Mouse (Mus musculus) gastrocnemius, adult 18-20 months (tissue): ENCODE measurements around the gene Irf3. TPM values are rescaled to one million over a fixed set of nuclear protein-coding genes. Genes with fewer than 3 reads are reported as not detected.

Experiments used
- DNase-seq: peaks from one replicate; pipeline ENCODE4 v3.0.0; 2021; ENCODE audit warnings: low spot score
- total RNA-seq, 2 experiments: library from RNA; stranded (reverse); gene quantifications; 2 replicates each; pipeline ENCODE4 v1.2.3; 2021

Irf3 gene
- total RNA-seq, 2 experiments from 2014 or later, result 15.0 to 19.1 TPM

DNA sequence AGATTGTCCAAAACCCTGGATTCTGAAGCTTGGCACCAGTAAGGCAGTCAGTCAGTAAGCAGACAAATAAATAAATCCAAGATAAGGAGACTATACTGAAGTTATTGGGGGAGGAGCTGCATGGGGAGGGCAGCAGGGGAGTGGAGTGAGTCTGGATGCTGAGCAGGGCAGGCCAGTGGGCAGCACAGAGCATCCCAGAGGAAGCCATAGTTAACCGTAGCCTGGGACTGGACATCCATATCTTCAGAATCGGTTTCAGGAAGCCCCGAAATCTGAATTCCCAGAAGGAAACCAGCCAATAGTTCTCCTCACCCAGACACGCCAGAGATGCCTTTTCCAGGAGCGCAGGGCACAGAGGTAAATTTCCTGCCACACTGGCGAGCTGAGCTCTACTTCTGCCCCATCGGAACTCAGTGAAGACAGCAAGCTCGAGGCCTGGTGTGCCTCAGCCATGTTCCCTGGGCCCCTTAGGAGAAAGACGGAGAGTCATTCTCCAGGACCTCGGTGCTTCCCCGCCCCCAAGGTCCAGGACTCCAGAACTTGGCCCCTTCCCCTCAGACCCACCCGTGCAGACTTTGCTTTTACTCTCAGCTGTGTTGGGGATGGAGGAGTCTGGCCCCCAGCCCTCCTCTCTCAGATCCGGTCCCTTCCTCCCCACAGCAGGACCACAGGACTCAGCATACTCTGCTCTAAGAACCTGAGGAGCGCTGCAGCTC lies 23.9 kb upstream of the Irf3 start:
- no peak for DNase-seq

DNA sequence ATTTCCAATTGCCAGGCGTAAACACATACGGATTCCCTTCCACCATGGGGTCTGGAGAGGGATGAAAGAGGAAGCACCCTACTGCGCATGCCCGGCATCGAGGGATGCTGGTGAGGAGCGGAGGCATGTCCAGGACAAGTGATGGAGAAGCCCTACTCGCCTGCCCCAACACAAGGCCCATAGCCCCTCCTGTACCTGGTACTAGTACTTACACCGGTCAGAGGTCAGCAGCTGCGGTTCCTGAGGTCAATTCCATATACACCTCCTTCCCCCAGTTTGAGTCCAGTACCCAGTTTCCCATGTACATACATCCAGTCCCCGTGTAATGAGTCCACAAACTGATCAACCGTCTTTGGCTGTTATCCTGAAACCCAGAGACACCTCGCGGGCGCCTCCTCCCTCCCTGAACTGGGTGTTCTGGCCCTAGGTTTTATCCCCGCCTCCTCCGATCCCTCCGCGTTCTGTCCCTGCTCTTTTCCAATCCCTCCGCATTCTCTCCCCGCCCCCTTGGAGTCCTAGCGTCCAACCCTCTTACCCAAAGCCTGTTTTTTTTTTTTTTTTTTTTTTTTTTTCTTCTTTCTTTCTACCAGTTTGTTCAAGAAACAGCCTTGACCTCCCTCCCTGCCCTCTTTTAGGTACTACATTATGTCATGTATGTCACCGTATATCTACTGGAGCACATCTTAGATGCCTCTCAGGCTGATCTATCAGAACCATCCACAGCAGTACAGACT lies 22.9 kb upstream of the Irf3 start, which contains the start of gene Cpt1c:
Gene Cpt1c (minus strand): TSS at position 469 of the 734 bp plus-strand sequence.
- DNase-seq, result peak; percentile 81

DNA sequence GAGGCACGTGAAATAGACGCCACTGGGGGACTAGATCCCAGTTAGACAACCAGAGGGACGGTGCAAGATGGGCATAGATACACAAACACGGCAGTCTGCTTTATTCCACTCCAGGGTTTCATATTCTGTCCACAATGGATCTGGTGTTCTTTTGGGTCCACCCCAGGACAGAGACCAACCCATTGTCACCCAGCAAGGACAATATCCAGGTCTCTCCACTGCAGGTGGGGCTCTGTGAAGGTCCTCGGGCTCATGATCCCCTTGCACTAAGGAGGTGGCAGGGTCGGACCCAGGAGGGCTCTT lies 22.4 kb upstream of the Irf3 start:
- no peak for DNase-seq

DNA sequence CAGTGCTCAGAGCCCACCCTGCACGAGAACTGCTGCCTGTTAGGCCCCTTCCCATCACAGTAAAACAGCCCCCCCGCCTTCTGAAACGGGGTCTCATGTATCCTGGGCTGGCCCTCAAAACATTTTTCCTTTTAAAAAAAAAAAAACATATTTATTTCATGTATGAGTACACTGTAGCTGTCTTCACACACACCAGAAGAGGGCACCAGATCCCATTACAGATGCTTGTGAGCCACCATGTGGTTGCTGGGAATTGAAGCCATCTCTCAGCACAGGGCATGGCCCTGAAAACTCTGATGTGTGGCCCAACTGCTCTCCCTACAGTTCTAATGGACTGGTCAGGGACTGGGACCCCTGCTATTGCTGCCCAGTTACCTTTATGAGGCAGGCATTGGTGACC lies 19.1 kb upstream of the Irf3 start:
- no peak for DNase-seq

DNA sequence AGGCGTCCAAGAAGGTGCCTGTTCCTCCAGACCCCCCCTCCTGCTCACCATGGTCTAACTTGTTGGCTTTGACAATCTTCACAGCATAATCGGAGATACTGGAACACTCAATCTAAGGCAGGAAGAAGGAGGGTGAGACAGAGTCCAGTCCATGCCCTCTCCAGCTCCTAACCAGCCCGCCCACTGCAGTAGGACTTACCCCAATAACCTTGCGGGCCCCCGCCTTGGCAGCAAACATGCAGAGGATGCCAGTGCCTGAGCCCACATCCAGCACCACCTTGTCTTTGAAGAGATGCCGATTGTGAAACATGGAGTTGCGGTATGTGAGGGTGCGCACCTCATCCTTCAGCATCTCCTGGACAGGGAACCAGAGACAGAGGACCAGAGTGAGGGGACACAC lies 15.9 kb upstream of the Irf3 start:
- DNase-seq, result no peak

DNA sequence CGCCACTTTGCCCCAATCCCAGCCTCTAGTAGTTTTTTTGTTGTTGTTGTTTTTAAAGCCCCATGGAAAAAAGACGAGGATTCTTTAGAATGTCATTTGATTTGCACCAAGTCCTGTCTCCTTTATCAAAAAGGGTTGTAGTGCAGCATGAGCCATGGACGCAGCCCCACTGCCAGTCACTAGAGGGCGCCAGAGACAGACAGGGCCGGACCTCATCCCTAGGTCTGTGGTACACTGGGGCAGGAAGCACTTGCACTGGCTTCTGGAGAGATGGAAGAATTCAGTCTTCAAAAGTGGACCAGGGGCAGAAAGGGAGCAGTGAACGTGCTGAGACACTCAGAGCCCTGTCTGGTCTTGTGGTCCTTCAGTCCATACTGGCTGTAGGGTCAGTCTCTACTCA lies 14.4 kb upstream of the Irf3 start:
- peak; percentile 90 for DNase-seq

DNA sequence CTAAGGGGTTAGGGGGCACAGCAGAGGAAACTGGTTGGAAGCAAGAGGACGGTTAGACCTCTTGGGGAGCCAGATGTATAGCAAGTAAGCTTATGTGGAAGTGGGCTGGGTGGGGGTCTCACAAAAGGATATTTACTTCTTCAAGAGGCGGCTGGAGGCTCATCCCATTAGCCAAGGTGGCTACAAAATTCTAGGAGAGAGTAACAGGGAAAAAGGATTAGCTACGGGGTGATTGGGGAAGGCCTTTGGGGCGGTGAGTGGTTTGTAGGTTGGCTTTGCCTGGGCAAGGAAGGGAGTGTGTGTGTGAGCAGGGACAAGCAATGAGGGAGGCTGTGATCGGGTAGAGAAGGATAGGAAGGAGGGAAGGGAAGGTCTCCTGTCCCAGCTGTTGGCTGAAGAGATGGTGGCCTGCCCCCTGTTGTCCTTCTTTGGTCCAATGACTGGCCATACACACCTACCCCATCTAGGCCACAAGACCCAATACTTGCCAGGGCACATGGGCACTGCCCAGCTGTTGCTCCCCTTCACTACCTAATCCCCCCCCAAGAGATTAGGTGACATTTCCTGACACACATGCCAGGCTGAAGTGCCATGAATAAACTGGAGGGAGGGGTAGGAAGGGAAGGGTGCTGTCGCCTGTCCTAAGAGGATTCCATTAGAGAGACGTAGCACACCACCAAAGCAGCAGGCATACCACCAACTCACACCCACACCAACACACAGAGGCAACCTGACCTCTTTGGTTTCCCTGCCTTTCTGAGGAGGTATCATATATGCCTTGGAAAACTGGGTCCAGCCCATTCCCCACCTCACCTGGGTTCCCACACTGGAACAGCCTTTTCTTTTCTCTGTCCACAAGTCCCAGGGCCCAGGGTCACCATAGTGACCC lies 13.3 kb upstream of the Irf3 start:
- peak; percentile 64 for DNase-seq

DNA sequence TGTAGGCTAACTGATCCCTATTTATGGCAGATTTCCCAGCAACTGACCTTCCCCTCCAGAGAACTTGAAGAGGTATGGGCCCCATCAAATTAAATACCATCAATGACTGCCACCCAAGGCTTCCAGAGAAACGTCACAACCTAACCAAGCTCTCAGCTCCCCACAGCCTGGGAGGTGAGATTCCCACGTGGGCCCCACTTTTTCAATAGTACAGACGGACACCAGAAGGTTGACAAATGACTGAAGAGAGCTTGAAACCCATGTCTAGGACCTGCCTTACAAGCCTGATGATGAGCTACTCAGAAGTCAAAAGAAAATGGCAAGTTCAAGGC lies 12.6 kb upstream of the Irf3 start:
- DNase-seq, result no peak

DNA sequence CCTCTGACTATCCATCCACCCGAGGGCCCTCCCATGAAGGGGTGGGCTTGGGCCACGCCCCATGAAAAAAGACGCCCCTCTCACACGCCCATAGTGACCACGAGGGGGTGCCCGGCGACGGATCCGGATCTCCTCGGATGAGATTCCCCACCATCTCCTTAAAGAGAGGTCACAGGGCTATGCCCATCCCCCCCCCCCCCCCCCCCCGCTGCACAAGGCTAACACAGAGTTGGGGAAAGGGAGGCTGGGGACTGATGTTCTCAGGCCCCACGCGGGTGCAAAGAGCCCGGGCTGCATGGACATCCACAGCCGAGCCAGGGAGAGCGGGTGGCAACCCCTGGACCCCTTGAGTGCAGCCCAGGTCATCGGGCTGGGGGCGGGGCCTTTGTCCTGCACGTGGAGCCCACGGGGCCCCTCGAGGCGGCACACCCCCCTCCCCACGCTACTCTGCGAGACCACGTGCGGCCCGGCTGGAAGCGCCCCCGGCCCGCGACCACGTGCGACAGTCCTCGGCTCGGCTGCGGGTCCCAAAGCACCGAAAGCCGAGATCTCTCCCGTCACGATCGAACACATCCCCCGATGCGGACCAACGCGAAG lies 11.8 kb upstream of the Irf3 start:
- peak; percentile 64 for DNase-seq

DNA sequence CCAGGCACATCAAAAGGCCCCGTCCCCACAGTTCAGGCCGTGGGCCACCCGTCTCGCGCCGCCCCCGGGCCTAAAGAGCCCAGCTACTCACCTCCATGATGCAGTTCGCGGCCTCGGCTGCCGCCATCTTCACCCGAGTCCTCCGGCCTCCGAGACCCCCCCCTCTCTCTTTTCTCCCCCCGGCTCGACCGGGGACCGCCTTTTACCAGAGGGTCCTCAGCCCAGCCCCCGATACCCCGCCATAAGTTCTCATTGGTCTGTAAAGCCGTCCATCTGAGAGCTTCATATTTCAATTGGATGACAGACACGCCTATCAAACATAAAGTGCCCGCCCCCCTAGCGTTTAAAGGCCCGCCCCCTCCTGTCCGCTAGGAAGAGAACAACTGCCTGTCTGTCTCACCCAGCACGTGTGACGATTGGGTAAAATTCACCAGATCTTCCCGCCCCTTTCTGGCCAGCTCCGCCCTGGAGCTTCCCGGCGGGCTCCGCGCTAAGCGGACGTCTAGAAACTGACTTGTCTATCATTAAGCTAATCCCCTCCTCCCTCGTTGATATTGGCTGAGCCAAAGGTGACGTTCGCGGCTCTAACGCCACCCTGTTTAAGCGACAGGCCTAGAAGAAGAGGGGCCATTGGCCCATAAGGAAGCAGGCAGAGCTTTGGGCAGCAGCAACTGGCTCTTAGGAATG lies 11.1 kb upstream of the Irf3 start, which contains the start of gene Prmt1:
Gene Prmt1 (minus strand): TSS at position 377 of the 687 bp plus-strand sequence.
- DNase-seq, result peak; percentile 99

DNA sequence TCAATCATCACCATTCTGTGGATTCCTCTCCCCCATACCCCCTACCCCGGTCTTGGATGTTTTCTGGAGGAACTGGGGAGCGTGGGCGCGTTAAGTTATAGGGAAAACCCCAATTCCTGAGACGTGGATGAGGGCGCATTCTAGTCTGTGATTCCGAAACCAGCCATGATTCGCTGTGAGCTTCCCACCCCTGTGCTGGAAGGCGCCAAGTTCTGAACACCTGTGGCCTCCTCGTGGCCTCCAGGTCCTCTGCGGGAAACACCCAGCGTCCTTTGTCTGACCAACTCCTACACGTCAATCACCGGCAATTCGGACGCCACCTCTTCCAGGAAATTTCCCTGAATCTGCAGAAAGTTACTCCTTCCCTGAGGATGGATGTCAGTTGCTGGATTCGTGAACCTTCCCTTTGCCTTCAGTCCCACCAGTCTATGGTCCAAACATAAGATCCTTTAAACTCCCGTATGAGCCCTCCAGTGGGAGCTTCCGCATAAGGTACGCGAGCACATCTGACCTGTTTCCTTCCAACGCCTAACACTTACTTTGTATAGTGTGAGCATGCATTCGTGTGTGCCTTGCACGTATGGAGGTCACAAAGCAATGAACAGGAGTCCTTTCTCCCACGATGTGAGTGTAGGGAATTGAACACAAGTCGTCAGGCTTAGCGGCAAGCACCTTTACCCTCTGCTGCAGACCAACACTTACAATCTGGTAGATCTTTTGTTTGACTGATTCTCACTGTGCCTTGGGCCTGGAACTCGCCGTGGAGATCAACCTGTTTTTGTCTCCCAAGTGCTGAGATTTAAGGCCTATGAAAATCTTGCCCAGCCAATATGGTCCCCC lies 10.3 kb upstream of the Irf3 start:
- DNase-seq, result no peak

DNA sequence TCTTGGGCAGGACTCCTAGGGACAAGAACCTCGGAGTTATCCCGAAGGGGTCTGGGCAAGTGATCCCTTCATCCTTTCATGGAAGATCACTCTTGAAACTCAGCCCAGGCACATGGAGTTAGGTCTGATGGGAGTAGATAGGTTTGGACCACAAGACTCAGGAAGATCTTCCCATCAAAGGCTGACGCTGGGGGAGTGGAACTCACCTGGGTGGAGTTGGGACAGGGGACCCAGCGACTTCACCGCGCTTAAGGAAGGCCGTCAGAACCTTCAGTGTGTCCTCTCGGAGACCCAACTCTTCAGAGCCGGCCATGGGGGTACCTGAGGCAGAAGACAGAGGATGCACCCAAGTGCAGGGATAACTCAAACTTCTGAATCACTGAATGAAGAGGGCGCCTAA lies 776 bp upstream of the Irf3 start:
- no peak for DNase-seq

DNA sequence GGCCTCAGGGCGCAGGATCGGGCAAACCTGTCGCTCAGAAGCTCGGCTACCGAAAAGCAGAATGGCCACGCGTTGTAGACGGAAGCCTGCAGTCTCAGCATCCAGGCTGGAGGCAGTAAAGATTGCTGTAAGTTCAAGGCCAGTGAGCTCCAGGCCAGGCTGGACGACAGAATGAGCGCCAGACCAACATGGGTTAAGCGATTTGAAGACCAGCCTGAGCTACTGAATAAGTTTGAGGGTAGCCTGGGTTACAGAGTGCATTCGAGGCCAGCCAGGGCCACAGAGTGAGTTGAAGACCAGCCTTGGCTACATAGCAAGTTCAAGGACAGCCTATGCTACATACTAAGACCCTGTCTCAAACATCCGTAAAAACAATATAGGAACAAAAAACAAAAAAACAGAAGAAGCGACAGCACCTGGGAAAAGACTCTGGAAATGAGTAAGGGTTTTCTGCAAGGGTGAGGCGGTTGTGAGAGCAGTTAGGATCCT lies 536 bp downstream of the Irf3 start:
- DNase-seq, result no peak

DNA sequence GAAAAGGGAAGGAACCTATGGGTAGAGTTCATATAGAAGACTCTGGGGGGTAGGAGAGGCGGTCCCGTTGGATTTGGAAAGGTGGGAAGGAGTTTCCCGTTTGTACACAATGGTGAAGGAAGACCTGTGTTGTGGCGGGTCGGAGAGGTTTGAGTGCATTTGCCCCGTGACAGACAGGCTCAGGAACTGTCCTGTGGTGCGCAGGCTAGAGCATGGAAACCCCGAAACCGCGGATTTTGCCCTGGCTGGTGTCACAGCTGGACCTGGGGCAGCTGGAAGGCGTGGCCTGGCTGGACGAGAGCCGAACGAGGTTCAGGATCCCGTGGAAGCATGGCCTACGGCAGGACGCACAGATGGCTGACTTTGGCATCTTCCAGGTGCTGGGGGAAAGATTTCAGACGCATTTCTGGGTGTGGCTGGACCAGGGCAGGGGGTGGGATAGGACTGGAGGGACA lies 1.1 kb downstream of the Irf3 start, which contains the start of gene Bcl2l12:
Gene Bcl2l12 (minus strand): TSS at position 212 of the 455 bp plus-strand sequence.
- peak; percentile 43 for DNase-seq

DNA sequence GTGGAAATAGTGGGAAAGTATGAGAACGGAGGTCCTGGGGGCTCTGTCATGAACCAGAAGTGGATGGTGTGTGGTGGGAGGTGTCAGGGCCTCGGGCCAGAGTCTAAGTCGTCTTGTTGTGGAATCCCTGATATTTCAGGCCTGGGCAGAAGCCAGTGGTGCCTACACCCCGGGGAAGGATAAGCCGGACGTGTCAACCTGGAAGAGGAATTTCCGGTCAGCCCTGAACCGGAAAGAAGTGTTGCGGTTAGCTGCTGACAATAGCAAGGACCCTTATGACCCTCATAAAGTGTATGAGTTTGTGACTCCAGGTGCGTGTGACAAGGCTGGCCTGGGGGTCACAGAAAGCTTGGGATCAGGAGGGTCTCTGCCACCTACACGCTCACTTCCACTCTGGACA lies 2.3 kb downstream of the Irf3 start:
- no peak for DNase-seq

DNA sequence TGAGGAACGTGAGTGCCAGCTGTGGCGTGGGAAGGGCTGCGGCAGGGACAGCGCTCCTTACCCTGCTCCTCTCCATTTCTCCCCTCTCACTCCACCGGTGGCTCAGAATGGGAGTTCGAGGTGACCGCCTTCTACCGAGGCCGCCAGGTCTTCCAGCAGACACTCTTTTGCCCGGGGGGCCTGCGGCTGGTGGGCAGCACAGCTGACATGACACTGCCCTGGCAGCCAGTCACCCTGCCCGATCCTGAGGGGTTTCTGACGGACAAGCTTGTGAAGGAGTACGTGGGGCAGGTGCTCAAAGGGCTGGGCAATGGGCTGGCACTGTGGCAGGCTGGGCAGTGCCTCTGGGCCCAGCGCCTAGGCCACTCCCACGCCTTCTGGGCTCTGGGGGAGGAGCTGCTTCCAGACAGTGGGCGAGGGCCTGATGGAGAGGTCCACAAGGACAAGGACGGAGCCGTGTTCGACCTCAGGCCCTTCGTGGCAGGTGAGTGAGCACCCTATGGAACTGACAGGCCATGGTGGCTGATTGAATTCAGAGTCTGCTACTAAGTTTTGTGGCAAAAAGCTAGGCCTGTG lies 3.2 kb downstream of the Irf3 start:
- no peak for DNase-seq

DNA sequence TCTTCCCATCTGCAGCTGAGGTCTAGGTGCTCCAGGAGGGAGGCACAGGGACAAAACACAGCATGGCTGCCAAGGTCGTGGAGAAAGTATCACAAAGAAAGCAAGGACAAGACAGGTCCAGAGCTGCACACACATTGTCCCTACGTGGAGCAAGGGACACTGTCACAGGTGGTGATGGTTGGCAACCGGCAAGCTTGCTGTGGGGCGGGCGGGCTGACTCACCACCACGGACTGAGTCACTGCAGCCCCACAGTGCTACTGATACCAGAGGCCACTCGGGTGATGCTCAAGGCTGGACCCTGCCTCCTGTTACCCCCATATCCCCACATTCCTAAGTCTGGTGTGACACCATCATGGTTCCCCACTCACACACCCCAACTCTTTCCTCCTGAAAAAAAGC lies 5.0 kb downstream of the Irf3 start:
- DNase-seq, result no peak

DNA sequence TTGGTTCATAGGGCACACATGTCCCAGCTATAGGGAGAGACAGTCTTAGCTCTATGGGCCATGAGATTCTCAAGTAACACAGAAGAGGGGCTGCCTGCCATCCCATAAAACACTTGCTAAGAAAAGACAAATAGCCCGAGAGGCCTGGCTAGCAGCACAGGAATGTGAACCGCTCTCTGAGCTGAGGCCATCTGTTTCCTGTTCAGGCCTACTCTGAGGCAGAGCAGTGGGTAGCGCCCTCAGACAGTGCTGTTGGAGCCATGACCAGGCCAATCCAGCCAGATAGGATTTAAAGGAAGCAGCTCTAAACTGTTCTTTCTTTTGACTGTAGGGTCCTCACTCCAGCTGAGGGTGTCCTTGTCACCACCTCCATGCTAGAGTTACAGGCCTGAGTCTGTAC lies 7.1 kb downstream of the Irf3 start:
- no peak for DNase-seq

DNA sequence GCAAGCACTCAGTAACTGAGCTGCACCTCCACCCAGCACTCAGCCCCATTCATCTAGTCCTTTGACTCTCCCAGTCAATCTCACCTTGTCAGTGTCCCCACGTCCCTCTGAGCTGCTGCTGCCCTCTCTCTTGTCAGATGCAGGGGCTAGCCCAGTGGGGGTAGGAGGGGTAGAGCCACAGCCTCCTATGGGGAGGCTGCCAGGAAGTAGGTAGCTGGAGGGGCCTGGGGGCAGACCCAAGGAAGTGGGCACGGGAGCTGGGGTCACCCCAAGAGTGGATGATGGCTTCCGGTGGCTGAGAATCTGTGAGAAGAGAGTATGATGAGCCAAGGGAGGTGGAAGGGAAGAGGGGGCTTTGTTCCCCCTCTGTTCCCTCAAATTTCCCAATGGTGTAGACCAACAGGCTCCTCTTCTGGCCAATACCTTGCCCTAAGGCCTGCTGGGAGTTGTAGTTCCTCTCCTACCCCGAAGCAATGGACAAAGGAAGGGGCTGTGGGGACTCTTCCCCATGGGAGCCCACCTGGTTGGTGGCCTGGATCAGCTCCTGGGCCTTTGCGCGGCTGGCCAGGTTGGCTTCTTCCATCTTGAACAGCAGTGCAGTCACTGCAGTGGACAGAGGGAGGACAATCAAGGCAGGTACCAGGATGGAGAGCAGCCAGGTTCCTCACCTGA lies 8.0 kb downstream of the Irf3 start:
- DNase-seq, result no peak
